Mouse (Mus musculus) ovary, adult 10 weeks (tissue): Measurements from ENCODE around the gene Ppat. TPM values are rescaled to one million over a fixed set of nuclear protein-coding genes. Genes with fewer than 3 reads are reported as not detected.

Source experiments
- polyA plus RNA-seq: library from polyadenylated mRNA; stranded (reverse); fragments of 350-450 nt; fragmentation: Illumina TruSeq; extraction: RNeasy Lipid Tissue Mini Kit (QIAGEN cat#74804); gene quantifications from one replicate; pipeline ENCODE4 v1.2.3, GENCODE M21; 2014

The Ppat gene
- polyA plus RNA-seq: 101 TPM

GRCm38 (mm10) chr5:76951106-76952027, at the start of gene Ppat, which contains the start of gene Paics:
Gene Ppat (minus strand): TSS chr5:76951578.
Gene Paics (plus strand): TSS chr5:76951307.

GRCm38 (mm10) chr5:76974554-76975285, 23.3 kb upstream of the Ppat start, which contains the start of gene Srp72:
Gene Srp72 (plus strand): TSS chr5:76974683.

GRCm38 (mm10) chr5:76905405-76906154, 45.8 kb downstream of the Ppat start, which contains the start of gene Aasdh:
Gene Aasdh (minus strand): TSS chr5:76905514.

Other genes with a start within 250 kb of the Ppat start
- gene Aasdh, start 46.1 kb downstream of the Ppat start, polyA plus RNA-seq: 23.8 TPM
- gene Paics, start 271 bp downstream of the Ppat start, polyA plus RNA-seq: 312 TPM
- 245 TPM for gene Srp72, start 23.1 kb upstream of the Ppat start, polyA plus RNA-seq
- gene Arl9, start 52.5 kb upstream of the Ppat start, polyA plus RNA-seq: not detected
- not detected for gene Thegl, start 64.4 kb upstream of the Ppat start, polyA plus RNA-seq
- gene Hopx, start 163.5 kb upstream of the Ppat start, polyA plus RNA-seq: 3.9 TPM